Mouse (Mus musculus) retina, postnatal 7 days (tissue): ENCODE results near the gene Pgs1.

Source experiments
- DNase-seq: peaks from one replicate; pipeline ENCODE4 v3.0.0-alpha.2; 2012; ENCODE audit warnings: low read depth, low spot score

Gene Pgs1

DNA sequence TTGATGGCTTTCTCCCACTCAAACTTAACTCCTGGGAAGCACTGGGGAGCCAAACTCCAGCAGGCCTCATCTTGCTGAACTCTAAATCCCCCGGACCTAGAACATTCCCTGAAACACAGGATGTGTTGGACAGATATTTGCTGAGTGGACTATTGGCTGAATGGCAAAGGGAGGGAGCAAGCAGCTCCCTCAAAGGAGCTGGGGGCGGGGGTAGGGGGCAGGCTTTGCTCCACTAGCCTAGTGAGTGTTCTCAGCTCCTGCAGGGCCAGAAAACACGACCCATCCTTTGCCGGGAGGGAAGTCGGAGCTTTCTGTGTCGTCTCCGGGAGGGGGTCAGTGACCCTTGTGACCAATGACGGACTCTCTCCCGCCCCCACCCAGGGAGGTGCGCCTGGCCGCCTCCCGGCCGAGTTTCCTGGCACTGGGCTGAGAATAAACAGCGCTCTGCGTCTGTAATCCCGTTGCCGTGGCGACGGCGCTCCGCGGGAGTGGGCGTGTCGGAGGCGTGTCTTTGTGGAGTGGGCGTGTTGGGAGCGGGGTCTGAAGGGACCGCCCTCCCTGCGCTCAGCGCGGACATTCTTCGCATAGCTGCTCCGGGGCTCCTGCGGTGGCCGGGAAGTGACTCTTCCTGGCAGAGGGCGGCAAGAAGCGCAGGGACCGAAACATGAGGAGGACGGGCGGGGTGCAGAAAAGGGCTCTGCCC is 22.9 kb upstream of the Pgs1 start:
- DNase-seq: peak; percentile 92

DNA sequence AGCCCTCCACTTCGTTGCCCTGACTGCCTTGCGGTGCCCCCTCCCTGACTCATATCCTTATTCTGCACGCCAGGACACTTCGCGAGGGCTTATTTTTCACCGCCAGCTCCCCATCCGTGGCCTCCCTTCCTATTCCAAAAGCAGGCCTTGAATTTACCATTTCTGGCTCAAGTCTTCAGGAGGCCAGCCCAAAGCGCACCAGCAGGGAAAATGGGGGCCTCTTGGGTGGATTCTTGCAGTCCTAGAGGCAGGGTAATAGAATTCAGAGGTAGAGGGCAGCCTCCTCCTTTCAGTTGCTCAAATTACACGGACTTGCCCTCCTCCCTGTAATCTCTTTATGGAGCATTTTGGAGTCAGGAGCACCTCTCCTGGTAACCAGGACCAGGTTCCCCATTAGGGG is 22.2 kb upstream of the Pgs1 start:
- DNase-seq: no peak

DNA sequence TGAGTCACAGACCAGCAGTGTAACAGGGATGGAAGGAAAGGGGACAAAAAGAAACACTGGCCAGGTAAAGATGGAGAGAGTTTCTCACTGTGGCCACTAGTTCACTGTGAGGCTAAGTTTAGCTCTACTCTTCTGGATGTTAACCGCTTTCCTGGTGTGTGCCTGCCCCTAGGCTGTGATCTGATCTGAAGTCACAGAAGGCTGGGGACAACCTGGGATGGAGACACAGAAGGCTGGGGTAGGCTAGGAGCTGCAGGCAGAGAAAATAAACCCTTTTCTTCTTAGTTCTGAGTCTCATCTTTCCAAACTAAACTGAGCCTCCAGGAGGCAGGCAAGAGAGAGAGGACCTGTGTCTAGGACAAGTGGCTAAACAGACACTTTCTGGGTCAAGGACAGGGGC is 21.8 kb upstream of the Pgs1 start:
- DNase-seq: no peak

DNA sequence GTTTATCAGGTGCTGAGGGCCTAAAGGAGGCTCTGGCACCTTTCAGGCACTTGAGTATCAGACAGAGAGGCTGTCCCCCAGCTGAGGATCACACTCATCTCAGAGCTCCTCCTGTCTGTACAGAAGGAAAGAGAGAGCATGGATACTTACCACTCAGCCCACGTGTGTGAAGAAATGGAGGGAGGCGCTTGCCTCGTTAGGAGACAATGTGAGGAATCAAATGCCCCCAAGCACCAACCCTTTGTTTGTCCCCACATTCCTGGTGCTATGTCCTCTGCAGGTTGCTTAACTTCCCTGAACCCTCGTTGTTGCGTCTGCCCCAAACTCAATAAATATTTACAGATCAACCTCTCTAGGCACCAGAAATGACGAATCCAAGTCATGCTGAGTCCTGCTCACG is 21.0 kb upstream of the Pgs1 start:
- DNase-seq: no peak

DNA sequence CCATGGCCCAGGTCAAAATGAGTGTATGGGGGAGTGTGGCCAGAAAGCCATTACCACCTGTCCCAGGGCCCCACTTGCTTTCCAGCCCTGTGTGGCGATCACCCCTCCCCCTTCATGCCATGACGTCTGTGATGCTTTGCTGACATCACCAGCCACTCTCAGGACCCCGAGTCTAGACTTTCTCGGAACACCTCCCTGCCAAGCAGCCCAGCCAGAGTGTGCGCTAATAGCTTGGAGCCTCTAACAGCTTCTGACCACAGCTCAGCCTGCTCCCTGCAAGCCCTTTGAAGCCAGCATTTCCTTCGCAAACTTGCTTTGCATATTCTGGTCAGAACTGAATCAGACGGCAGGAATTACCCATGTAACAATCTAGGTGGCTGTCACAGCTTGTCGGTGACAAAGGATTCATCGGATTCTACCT is 20.5 kb upstream of the Pgs1 start:
- DNase-seq: no peak

DNA sequence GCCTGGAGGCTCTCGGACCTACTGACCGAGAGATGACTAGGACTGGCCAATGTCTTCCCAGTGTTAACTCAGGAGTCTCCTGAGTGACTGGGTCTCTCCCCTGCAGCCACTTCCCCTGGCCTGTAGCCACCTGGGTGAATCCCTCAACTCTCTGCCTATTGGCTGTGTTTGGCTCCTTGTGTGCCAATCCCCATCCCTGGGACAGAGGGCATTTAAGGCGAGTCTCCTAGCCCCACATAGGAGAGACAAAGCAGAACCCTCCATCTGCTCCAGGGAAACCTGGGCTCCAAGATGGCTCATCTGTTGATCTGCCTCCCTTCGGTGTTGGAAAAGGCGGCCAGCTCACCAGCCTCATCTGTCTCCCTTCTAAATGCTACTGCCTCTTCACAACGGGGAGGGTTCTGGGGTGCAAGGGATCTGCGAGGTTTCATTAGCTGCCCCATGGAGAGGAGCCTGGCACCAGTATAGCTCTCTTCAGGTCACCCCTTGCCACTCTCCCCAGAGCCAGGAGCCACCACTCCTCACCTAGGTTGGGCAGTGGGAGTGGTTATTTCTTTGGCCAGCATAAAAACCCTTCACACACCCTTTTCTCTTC is 19.5 kb upstream of the Pgs1 start:
- no peak for DNase-seq

DNA sequence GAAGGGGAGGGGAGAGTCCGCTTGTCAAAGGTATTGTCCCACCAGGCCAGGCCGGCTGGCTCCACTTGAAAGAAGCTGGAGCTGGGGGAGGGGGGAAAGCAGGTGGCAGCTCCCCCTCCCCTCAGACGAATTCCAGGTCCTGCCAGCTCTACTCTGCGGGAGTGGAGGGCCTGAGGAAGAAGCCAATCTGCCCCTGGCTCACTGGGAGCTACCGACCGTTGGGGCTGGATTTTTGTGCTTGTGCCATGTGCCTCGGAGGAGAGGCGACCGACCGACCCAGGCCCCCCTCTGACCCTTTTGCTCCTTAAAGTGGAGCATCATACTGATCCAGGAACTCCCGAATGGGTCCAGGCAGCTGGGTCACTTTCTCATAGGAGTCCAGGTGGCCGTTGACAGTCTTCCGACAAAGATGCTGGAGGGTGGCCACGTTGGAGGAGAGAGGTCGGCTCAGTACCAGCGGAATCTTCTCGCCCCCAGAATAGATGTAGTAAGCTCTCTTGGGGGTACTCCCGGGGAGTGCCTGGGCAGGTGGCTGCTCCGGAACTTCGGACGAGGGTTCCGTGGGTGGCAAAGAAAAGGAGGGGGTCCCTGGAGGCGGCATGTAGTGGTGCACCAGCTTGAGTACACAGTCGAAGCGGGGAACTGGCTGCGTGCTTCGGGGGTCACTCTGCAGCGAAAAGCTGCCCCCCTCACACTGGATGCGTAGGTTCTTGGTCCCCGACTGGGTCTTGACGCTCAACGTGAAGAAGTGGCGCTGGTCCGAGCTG is 18.7 kb upstream of the Pgs1 start:
- no peak for DNase-seq

DNA sequence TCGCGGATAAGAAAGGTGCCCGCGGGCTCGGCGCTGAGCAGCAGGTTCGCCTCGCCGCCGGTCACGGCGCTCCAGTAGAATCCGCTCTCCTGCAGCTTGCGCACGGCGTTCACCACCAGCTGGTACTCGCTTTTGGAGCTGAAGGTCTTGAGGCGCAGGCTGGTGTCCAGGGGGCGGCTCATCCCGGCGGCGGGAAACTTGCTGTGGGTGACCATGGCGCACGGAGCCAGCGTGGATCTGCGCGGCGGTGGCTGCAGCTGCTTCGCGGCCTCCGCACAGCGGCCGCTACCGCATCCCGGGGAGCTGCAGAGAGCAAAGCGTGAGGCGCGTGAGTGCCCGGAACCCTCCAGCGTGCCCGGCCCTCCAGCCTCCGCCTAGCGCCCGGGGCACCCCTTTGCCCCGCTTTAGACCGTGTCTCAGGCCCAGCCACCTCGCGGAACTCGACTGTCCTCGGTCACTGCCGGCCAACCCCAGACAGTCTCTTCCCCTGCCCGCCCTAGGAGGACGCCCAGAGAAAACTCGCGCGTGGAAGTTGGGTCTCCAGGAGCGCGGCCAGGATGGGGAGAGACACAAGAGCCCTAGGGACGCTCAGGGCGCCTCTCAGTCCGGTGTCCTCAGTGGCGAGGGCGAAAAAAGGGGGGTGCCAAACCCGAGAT is 17.9 kb upstream of the Pgs1 start:
- DNase-seq: no peak

DNA sequence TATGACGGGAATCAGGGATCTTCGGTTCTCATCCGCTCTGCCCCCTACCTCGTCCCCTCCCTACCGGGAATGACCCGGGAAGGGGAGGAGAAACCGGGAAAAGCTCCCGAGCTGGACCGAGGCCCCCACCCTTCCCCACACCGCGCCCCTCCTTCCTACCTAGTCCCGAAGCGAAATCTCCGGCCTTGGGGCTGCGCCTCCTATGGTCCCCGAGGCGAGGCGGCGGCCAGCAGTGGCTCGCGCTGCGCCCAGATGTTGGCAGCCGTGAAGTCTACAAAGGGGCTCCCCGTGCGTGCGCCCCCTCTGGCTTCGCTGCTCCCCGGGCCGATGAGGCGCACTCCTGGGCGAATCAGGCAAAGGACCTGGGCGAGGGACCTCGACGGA is 17.4 kb upstream of the Pgs1 start:
- DNase-seq: no peak

DNA sequence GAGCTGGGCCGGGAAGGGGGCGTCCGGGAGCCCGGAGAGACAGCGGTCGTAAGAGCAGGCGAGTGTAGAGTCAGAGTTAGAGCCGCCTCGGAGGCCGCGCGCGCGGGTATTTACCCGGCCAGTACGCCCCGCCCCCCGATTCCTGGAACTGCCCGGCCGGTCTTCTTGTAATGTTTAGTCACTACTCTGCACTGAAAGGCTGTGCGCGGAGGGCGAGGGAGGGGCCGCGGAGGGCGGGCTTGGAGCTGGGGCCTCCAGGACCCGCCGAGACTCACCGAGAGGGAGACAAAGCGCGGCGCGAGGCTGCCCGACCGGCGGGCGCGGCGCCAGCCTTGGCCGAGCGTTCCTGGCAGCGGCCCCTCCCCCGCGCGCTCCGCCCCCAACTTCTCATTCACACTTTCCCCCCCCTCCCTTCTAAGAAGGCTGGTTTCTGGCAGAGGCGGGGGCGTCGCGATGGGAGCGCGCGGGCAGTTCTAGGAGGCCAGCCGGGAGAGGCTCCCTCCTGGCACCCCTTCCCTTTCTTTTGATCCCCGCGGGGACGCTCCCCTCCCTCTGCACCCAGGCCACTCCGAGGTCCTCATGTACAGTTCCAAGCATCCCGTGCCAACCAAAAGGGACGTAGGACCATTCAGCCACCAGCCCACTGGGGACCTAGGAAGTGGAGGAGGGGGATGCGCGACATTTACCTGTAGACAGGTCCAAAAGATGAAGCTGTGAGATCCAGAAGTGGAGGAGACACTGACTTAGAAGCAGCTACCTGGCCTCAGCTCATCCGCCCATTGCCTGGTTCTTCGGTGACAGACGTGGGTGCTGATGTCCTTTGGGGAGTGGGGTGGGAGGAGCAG is 16.8 kb upstream of the Pgs1 start:
- no peak for DNase-seq

DNA sequence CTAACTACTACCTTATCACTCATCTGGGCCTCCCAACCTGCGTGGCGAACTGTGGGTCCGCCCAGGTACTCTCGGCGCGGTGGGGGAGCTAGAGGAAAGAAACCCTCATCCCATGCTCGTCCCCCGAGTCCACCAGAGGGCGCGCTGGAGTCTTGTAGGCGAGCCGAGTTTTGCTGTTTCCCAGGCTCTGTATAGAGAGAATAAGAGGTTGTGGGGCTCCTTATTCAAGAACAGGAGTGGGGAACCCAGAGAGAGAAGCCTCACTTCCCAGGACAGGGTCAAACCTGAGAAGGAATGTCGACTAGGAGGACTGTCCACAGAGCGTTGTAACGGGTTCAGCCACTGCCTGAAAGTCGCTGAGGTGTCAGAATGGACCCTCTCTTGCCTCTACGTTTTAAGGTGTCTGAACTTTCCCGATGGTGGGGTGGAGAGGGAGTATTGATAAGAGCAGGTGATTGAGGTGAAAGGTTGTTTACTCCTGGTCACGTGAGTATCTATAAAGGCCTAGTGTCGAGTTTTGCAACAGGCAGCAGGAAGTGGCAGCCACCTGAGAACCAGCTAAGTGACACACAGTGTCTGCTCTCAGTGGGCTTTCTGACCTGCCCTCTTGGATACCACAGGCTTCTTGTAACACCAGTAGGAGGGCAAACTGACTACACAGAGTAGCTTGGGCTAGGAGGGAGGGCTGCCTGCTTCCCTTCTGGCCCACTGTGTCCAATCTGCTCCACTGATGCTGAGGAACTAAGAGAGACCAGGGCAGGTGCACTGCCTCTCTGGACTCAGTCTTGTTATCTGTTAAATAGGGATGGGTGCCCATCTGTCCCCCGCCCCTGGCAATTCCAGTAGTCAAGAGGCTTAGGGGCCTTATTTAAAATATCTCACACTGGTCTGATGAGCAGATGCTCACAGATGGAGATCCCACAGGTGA is 15.9 kb upstream of the Pgs1 start, which contains the start of gene Socs3:
Gene Socs3 (minus strand): TSS at position 103 of the 928 bp plus-strand sequence.
- DNase-seq: peak; percentile 82

DNA sequence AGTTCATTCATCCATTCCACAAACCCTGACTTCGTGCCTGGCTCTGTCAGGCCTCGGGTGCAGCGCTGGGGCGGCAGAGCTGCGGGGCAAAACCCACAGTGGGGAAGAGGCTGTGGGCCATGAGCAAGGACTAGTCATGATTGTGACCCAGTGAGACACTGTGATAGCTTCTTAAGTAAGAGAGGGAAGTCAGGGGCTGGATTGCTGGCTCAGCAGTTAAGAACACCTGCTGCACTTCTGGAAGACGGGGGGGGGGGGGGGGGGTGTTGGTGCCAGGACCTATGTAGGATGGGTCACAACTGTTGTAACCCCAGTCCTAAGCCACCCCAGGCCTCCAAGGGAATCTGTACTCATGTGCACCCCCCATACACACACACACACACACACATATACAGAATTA is 15.0 kb upstream of the Pgs1 start:
- no peak for DNase-seq

DNA sequence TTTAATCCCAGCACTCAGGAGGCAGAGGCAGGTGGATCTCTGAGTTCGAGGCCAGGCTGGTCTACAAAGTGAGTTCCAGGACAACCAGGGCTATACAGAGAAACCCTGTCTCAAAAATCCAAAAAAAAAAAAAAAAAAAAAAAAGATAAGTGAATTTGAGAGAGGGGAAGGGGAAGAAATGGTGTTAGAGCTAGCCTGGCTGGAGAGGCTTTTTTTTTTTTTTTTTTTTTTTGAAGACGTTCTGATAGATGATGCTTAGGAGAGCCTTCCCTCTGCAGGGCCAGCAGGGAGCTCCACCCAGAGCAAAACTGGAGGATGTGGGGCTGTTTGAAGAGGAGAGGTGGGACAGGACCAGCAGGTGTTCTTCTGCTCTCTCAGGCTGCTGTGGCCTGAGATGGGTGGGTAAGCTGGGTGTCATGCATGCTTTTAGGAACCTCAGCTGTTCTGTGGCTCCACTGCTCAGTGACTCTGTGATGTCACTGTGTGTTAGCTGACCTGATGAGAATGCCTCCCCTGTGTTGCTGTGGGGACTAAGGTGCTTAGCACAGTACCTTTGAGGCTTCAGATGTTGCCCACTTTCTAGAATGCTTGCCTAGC is 14.3 kb upstream of the Pgs1 start:
- DNase-seq: no peak

DNA sequence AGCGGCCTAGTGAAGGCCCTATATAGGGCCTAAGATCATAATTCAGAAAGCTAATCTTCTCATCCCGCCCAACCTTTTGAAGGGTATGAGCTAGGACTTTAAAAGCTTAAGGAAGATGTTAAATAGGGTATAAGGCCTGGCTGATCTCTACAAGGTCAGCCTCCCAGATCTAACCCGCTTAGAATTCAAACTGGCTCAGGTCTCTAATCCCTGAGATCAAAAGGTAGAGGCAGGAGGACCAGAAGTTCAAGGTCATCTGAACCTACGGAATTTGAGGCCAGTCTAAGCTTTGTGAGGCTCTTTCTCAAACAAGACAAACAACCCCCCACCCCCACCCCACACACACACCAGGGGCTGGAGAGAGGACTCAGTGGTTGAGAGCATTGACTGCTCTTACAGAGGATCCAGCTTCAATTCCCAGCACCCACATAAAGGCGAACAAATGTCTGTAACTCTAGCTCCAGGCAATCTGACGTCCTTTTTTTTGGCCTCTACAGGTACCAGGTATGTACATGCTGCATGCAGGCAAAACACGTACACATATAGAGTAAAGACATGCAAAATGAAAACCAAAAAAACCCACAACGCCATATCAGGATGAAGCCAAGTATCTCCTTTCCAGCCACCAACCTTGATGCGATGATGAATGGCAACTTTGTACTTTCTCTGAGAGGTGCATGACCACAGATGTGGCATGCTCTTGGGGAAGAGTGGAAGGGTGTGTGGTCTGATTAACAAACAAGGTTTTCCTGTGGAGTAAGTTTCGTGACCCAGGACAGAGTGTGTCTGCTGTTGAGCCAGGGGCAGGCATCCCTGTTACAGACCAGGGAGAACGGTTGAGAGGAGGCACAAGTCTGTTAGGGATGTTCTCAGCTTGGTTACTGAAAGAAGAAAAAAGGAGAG is 13.2 kb upstream of the Pgs1 start:
- no peak for DNase-seq

DNA sequence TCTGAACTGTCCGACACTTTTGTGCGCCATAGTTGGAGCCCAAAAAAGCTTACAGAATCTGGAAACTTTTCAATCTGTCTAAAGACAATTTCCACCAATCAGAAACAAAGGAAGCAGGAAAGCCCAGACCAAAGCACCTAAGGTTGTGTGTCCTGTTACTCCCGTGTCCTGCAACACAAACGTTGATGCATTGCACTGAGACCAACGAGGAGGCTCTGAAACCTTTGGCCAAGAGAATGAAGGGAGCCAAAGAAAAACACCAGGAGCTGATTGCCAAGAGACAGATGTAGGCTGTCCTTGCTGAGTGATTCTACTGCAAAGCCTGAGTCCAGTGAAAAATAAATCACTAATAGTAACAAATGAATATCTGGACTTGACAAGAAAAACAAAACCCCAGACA is 12.5 kb upstream of the Pgs1 start:
- DNase-seq: no peak

DNA sequence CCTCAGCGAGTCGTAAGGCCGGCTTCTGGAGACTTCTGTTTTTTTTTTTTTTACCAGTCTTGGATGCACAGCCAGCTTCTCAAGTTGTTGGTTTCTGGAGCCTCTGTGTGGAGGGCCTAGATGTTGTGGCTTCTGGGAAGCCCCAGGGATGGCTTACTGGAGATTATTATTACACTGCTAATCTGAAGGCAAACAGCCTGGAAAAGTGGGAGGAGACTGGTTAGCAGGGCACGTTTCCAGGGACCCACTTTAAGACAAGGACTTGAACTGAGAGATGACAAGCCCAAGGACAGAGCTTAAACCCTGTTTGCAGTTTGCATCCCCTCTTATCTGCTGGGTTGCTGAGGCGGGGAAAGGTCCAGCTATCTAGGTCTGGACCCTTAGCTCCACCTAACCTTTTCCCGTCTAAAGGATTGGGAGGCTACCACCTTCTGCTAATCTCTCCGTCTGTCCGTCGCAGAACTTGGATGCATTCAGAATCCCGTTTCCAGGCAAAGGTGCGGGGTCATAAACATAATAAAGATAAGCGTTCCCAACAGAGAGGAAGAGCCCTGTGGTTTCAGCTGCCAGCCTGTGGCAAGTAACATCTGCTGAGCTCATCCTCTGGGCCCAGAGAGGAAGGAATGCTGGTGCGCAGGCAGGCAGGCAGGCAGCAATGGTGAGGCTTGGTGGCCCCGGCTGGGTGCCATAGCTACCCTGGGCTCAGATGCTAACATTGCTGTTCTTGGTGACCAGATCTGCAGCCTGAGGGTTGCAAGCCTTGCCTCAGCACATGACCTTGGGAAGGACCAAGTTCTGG is 11.6 kb upstream of the Pgs1 start:
- no peak for DNase-seq

DNA sequence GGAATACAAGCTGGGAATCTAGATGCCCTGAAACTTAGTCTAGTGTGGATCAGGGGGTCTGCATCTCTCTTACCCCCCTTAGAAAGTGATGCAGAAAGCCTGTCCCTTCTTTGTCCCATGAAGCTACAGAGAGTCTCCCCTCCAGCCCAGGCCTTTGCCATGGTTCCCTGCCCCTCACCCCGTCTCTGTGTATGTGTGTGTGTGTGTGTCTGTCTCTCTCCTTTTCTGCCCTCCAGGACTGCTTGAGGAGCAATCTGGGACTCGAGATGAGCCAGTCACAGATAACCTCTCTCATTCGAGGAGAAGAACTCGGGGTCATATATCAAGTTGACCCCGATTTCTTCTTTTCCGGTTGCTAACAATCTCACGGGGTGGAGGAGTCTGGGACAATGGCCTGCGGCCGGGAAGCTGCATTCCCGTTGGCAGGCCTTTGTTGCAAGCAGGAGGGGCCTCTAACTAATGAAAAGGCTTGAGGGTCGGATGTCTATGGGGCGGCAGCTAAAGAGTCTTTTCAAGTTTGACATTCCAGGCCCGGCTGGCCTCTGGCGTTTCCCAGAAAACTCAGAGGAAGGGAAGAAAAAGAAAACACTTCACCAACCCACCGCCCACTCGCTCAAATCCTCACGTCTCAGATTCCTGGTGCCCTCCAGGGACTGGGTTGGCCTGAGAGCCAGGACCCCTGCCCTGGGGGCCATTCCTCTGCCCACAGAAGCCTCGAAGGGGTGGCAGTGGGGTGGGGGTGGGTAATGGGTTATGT is 10.7 kb upstream of the Pgs1 start:
- DNase-seq: no peak
